ENCODE assay signal across 9 mouse cellular contexts in genomic region chr3:69156484-69156883, GRCm38 (mm10). TPM values are rescaled to one million over a fixed set of nuclear protein-coding genes. Genes with fewer than 3 reads are reported as not detected.
A peak's percentile ranks its signal among the peaks of the same experiment; 100 is the strongest.
DNase-seq lines count a peak whose midpoint lies in the region; ATAC-seq lines count a peak whose summit lies in the region.
"Had no signal": no experiment of that assay in that cellular context is flagged by ENCODE, and none has a peak within 500 bp of the region (broad histone marks: within the 10 kb centered on the region; RNA-seq: fewer than 3 reads in every experiment).

No protein-coding gene starts in this region.

- H3K9ac ChIP-seq in forebrain, embryonic 11.5 days (ENCODE audit: low read length), result no peak overlapping the region
- H3K9ac ChIP-seq: heart, embryonic 13.5 days had no signal

- H3K27me3 ChIP-seq in forebrain, embryonic 11.5 days (ENCODE audit: control insufficient read depth, insufficient read depth, low read length), result no peaks in the 10 kb centered on the region
- H3K27me3 ChIP-seq: heart, embryonic 13.5 days had no signal

- no peaks in the 10 kb centered on the region for H3K36me3 ChIP-seq in forebrain, embryonic 11.5 days (ENCODE audit: control insufficient read depth, insufficient read depth, low read length)
- H3K36me3 ChIP-seq: heart, embryonic 13.5 days had no signal

- H3K4me1 ChIP-seq in forebrain, embryonic 11.5 days (replicated peaks; ENCODE audit: control insufficient read depth, insufficient read depth, low read length), result no peaks in the 10 kb centered on the region; the same call in 1 of the 2 replicates
- H3K4me1 ChIP-seq: heart, embryonic 13.5 days had no signal

- no peak overlapping the region for H3K4me2 ChIP-seq in forebrain, embryonic 11.5 days (ENCODE audit: low read depth, low read length, severe bottlenecking)
- H3K4me2 ChIP-seq: heart, embryonic 13.5 days had no signal

- H3K4me3 ChIP-seq in forebrain, embryonic 11.5 days (ENCODE audit: low read depth, low read length), result no peak overlapping the region
- H3K4me3 ChIP-seq: heart, embryonic 13.5 days had no signal

- 74% methylated on average over 13 of the region's 13 CpGs for WGBS in forebrain, embryonic 11.5 days

- peak; percentile 8 to 15 for DNase-seq in kidney, adult 8-10 months
- no peak for DNase-seq in kidney, adult 18-20 months
- peak; percentile 11 to 38 for DNase-seq in kidney, postnatal 4 days
- peak; percentile 59 to 73 for DNase-seq in spleen, postnatal 4 days (ENCODE audit: low spot score in 2 of 2)
- DNase-seq in MN1 (ENCODE audit: low spot score), result no peak
- DNase-seq in retina, postnatal 1 day, result no peak
- DNase-seq in forebrain, embryonic 11.5 days (ENCODE audit: low spot score), result no peak

- ATAC-seq in activated CD4-positive, CD25-positive, alpha-beta regulatory T cell, adult 4 months, result peak; percentile 92
- no peak for ATAC-seq in forebrain, embryonic 11.5 days (replicated peaks; ENCODE audit: low FRiP score)

- no peak overlapping the region for H3K27ac ChIP-seq in forebrain, embryonic 11.5 days (ENCODE audit: low read depth, low read length)
- H3K27ac ChIP-seq: heart, embryonic 13.5 days had no signal

- no peaks in the 10 kb centered on the region for H3K9me3 ChIP-seq in forebrain, embryonic 11.5 days (ENCODE audit: control insufficient read depth, low read length)
- H3K9me3 ChIP-seq: heart, embryonic 13.5 days had no signal

RNA-seq across cellular contexts. Expression of gene Kpna4, which starts 29.6 kb away (rescaled TPM):
- polyA plus RNA-seq in activated CD4-positive, CD25-positive, alpha-beta regulatory T cell, adult 4 months (2017; shearing (Covaris generic)), result 10 to 100 TPM; 27.2 to 36.5 TPM
- 54.6 and 55.7 TPM in 2 replicates for polyA plus RNA-seq in forebrain, embryonic 11.5 days (2014; fragmentation: Nextera tagmentation; extraction: Ambion mirVana)

Comparison
In these comparisons a context has a peak if more than half of its experiments do, and no peak if none do; other contexts are left out.
1. DNase-seq: peak in kidney, adult 8-10 months (2 of 2), kidney, postnatal 4 days (2 of 2) and spleen, postnatal 4 days (2 of 2); none in kidney, adult 18-20 months (single experiment), MN1 (single experiment), retina, postnatal 1 day (single experiment) and forebrain, embryonic 11.5 days (single experiment).